Mouse (Mus musculus) CD4-positive helper T cell, adult 2 months (primary cell): ENCODE measurements at regions not wholly inside any gene's neighbourhood (a gene's known extent, or its start where the extent isn't known, plus 50 kb on each side); places are given as distances from the start of the nearest gene placed in this dataset.
A peak's percentile ranks its signal among the peaks of the same experiment; 100 is the strongest.

Source experiments
- DNase-seq: peaks from one replicate; pipeline ENCODE4 v3.0.0-alpha.2; 2012; ENCODE audit warnings: low read depth, missing footprints, low spot score

DNA sequence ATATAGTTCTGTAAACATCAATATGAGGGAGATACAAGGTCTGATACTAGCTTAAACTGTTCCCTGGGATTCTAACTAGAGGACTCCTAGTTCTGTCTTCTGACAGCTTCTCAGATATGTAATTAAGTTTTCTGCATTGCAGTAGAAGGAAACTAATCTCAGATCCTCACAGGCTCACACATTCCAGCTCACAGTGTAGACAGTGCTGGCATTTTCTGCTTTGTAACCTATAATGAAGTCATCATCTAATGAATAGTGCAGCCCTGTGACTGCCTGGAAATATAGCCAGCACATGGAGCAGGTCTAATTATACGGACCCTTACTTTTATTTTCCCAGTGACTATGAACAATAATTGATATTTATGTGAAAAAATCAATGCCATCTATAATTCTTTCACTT, 331.2 kb upstream of the Celf2 start:
- no peak for DNase-seq

DNA sequence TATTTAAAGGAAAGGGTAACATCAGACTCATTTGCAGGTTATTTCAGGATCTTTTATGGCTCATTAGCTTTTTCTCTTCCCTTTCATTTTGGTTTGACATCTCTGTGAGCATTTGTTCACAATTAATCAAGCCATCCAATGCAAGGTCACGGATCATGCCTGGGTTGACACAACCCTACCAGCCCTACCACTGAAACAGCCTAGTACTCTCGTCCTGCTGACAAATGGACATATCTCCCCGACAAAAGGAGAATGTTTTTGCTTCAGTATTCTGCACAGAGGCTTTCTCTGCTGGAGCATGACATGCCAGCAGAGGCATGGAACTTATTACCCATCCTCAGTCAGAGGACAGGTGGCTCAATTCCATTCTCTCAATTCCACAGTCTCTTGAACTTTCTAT, 328.5 kb upstream of the Celf2 start:
- DNase-seq: no peak

DNA sequence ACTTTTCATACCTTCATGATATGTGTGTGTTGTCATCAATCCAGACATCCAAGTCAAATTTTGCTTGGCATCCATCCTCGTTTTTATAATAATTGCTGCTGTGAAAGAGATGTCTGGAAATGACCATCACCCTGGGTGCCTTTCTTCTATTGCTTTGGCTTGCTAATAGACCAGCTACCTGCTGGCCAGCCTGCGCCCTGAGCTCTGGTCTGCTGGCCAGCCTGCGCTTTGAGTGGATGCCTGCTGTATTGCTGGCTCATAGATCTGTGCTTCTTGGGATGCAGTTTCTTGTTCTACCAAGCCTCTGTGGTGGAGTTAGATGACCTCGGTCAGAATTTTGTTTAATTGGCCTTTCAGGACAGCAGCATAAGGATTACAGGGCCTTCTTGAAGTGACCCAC, 321.9 kb upstream of the Celf2 start:
- no peak for DNase-seq

DNA sequence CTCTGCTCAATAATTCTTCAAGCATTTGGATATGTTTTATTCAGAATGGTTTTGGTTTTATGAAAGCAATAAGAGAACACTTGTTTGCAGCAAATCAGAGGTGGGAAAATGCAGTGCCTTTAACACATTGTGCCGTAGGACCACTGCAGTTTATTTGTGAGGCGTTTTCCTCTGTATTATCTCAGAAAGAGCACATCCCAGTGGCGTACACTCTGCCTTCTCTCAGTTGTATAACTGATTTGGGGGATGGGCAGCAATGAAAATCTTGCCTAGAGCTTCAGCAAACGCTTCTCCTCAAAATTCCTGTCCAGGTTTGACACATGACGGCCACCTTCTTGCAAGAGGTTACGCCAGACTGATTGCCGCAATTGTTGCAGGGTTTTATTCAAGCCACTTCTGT, 316.9 kb upstream of the Celf2 start:
- no peak for DNase-seq

DNA sequence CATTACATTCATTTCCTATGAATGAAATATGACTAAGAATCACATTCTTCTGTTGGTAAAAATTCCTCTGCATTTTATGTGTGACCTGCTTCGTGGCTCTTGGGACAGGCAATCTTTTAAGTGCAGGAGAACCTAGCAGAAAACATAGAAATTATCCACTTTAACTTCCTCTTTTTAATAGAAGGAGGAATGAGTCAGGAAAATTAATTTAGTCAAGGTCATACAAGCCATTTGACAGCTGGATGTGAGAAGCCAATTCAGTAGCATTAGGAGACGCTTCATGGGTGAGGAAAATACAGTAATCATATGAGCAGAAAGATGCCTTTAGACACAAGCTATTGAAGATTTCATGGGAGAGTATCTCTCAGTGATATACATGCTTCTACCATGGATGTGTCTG, 287.1 kb upstream of the Celf2 start:
- DNase-seq: no peak

DNA sequence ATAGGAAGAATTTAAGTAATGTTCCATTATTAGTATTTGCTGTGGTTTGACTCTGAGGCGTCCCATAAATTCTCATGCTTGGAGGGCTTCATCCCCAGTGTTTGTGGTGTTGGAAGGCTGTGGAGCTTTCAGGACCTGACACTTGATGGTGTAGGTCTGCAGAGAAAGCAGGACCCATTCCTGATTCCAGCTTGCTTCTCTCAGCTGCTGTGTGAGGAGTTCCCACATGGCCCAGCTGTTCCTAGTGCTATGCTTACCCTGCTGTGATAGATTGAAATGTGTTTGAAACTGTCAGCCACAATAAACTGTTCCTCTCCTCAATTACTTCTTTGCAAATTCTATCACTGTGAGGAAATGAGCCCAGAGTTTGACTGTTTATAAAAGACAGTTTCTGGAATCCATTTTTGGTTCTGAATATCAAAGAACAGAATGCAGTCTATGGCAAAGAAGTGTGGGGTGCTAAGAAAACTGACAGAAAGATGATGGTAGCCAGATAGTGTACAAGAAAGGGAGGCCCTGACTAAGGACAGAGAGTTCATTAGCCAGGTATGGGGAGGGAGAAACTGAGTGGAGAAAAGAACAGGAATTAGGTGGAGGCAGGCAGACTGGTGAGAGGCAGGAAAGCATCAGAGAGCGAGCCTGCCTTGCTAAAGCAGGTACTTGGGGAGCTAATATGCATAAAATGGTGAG, 283.2 kb upstream of the Celf2 start:
- no peak for DNase-seq

DNA sequence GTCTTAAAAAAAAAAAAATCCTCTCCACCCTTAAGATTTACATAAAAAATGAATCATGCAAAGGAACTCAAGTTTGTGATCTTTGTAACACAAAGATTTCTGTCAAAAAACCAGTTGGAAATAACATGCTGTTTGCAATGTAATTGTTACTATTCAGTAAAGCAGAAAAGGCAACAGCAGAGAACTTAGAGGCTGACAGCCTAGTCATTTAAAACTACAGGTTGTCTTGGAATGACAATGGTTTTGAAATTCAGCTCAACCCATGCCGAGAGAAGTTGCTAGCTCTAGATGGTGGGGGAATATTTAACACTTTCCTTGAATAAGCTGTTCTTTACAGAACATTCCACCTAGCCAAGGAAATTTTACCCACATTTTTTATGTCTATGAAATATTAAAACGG, 269.2 kb upstream of the Celf2 start:
- no peak for DNase-seq

DNA sequence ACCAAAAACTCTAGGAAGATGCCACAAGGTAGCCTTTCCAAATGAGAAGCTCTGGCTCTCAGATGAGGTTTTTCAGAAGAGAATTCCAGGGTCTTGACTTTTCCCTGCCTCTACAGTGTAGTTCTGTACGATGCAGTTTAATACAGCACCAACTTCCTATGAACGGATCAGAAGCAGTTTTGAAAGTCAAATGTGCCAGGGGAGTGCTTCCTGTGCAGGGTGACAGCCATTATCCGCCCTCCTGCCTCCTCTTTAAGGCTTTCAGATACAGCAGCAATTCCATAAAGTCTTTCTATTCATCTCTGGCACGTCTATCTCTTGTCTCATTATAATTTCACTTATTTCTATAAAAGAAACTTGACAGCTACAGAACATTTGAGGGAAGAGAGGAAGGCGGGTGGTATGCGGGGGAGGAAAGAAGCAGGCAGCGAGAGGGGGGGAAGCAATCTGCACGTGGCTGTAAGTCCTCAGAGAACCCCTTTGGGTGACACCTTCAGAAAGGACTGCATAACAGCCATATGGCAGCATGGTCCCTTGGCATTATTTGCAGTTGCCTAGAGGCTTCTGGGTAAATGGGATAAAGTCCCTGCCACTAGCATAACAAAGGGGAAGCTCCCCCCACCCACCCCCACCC, 224.9 kb upstream of the Celf2 start:
- no peak for DNase-seq

DNA sequence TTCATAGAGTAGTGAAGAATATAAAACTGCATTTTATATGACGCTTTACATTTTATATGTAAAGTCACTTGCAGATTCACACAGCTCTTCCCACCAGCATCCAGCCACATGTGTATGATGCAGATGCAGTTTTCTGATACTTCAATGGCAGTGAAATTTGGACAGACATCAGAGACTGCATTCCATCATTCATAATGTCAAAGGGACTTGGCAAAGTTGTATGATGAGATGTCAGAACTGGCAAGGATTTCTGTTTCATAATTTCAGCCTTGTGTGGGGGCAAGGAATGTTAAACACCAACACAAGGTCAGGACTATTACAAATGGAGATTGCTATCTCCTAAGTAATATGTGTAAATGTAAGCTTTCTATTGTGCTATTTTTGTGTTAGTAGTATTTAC, 221.6 kb upstream of the Celf2 start:
- DNase-seq: no peak

DNA sequence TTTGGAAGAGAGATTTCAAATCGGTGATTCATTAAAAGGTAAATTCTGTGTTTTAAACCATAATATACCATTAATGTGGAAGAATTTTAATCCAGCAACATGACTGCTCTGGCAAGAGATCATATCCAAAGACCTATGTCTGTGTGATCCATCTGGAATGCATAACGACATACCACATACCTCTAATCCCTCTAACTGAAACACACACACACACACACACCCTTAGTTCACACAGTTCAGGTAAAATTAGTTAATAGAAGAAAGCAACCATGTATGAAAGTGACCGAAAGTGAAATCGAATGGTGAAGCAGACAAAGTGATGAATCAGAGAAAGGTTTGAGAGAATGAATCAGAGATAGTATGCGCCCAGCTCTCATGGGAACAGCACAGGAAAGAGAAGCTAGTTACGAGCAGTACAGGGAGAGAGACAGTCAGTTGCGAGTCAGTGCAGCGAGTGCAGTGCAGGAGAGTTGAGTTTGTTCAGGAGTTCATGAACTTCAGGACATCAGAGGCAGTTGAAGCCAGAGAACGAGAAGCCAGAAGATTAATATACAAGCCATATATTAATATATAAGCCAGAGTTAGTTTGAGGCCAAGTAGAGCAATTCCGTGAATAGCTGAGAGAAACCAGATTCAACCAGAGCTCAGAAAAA, 213.0 kb upstream of the Celf2 start:
- no peak for DNase-seq

DNA sequence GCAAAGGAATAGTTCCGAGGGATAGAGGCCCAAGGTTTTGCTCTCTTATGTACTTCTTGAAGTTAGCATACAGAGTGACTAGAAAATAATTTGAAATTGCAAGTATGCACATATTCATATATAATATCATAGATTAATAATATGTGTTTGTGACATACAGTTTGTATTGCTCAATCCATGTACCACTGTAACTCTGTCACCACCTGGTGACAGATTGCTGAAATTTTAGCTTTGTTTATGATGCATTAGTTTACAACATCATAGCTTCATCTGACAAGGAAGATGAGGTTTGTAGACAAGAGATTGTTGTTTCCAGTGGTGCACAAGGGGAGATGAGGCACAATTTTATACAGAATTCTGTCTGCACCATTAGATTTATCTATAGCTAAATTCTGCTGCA, 201.7 kb upstream of the Celf2 start:
- DNase-seq: no peak

DNA sequence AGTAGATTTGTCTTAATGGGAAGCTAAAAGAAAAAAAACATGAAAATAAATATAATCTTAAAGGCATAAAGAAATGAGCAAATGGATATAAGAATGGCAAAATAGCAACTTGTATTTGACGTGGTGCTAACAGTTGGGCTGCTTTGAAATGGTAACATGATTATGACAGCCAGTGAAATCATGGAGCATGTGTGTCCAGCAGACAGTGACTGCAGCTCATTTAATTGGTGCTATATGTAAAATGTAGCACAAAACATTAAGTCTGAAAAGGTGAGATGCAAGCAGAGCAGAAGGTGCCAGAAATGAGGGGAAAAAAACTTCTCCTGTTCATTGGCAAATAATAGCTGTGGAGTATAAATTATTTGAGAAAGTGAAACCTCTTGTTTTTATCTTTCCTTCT, 201.1 kb upstream of the Celf2 start:
- DNase-seq: no peak

DNA sequence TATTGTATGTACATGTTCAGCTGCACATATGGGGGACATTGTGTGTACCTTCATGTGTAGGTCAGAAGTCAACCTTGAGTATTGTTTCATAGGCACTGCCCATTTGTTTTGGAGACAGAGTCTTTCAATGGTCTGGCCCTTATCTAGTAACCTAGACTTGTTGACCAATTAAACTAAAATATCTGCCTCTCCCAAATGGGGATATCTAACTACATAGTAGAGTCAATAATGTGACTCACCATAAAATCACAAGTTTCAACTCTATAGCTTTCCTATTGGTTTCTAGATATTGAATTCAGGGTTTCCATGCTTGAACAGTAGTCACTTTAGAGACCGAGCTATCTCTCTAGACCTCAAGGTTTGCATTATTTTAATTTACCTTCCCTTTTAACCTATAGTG, 174.0 kb upstream of the Celf2 start:
- no peak for DNase-seq

DNA sequence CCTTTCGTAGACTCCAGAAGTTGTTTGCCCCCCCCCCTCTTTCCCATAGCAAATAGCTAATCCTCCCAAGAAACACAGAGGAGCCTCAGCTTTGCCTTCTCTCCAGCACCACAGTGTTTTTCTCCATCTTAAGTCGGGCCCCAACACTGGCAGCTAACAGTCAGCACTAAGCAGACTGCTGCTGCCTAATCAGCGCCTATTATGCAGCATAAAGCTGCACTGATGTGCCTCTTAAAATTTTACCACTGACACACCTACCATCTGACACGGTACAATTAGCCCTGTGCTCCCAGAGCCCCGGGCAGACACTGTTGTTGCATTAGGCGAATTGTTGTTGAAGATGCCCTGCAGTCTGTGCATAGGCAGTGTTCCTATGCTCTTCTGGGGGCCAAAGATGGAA, 131.5 kb upstream of the Celf2 start:
- DNase-seq: peak; percentile 6

DNA sequence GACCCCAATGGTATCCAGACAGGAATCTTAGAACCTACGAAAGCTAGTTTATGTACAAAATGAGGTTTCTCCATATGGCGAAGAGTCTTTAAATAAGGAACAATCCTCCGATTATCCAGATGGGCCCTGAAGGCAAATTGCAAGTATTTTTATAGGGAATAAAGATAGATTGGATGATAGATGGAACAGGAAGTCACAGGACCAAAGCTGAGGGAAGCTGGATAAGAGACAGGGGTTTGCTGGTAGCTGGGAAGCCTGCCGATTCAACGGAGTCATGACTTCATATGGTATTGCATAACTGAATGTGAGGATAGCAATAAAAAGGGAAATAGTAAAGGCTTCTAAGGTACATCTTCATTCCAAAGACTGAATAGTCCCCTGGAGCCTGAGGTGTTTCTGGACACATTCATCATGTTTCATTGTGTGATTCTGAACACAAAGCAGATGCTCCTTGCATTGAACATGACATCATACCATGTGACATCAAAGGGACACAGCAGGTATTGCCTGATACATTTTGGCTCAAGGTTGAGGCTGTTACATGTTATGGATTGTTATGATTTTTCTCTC, 113.4 kb upstream of the Celf2 start:
- no peak for DNase-seq

DNA sequence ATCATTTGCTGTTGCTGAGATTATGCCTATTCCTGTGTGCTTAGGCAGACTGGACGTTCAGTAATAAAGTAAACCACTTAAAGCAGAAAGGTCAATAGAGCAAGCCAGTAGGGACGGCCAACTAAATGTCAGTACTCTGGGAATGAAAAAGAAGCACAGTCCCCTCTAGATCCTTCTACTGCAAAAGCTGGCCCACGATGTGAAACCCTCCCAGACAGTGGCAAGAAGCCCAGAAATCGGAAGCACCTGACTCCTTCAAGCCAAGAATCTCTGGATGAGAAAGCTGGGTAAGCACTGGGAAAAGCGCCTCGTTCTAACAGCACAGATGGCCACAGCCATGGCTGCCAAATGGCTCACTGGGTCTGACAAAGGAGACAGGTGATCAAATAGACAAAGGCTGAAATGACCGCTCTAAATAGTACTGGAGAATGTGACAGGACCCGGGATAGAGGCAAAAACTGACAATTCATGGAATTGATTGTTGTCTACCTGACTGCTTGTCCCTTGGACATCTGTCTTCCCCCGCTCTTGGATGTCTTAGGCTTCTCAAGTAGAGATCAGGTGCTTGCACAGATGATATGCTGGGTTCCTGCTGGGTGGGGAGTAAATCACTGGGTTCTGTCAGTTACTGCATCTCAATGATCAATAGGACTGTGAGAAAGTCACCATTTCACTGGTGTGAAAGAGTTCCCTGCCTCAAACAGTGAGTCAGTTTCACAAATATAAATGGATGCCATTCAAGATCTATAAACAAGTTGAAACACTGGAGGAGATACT, 110.7 kb upstream of the Celf2 start:
- DNase-seq: no peak

DNA sequence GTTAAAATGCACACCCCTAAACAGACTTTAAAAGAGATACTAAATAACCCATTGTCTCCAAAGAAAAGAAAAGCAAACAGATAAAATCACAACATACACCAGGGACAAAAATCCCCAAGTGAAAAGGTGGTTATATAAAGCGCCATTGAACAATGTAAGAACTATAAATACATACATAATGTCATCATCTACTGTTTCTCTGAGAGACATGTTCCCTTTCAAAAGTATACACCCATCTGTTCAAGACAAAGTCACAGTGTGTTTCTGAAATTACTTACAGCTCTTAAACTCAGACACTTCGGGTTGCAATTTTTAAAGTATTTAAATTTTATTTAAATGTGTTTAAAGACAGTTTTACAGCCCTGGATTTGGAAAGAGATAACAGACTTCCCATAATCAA, 68.8 kb upstream of the Celf2 start:
- no peak for DNase-seq
